Mouse (Mus musculus) liver, embryonic 18 days (tissue): ENCODE results near the gene 1700028K03Rik. TPM values are rescaled to one million over a fixed set of nuclear protein-coding genes. Genes with fewer than 3 reads are reported as not detected.

ENCODE experiments used
- polyA plus RNA-seq: library from polyadenylated mRNA; depleted of rRNA; stranded (reverse); fragments of >200 nt; gene quantifications from 2 replicates; pipeline ENCODE4 v1.2.3, GENCODE M21; 2012; rRNA removed

Gene 1700028K03Rik
- 0.01 TPM in 2 replicates for polyA plus RNA-seq

DNA sequence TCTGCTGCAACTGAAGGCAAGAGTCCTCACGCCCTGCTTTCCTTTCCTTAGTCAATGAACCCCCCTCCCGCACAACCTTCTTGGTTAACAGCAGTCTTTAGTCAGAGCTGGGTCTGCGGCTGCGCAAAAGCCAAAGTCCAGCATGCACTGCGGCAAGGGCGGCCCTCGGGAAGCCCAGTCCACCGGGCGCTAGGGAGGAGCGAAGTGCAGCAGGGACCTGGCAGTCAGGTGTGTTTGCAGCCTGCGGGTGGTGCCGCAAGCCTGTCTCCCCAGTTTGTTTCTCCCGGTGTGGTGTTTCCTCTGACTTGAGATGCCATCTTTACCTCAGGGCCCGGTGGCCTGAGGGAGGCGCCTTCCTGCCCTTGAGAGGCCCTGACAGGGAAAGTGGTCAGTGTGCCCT, at the start of gene 1700028K03Rik:
Gene 1700028K03Rik (plus strand): TSS at position 129 of the 400 bp plus-strand sequence.

DNA sequence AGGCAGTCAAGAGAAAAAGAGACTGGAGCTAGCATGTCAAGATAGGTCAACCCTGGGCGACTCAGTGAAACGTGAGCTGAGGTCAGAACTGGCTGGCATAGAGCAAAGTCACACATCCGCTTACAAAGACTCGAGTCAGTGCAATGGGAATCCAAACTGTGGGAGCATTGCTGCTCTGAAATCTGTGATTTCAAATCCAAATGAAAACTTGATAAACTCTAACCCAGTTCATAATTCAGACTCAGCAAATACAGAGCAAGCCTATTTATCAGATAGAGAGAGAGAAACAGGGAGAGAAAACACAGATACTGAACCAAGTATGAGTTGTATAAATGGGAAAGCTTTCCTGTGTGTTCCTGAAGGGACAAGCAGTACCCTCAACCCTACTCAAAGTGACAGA, 27.2 kb upstream of the 1700028K03Rik start, which contains the start of gene Gm42669:
Gene Gm42669 (plus strand): TSS at position 301 of the 400 bp plus-strand sequence.

GRCm38 (mm10) chr5:107597301-107598077, 63.0 kb downstream of the 1700028K03Rik start, which contains the start of the genes Rpap2 and Glmn:
Gene Rpap2, plus strand, starts transcription at chr5:107597373.
Gene Glmn, minus strand, starts transcription at chr5:107597888.

Other genes starting within 250 kb of the 1700028K03Rik start
- gene Tgfbr3, start 245.1 kb upstream of the 1700028K03Rik start, polyA plus RNA-seq, result 3.3 and 3.8 TPM in 2 replicates
- 0.52 and 0.56 TPM in 2 replicates for gene Brdt, start 203.6 kb upstream of the 1700028K03Rik start, polyA plus RNA-seq
- 0.06 and 0.07 TPM in 2 replicates for gene Ephx4, start 132.0 kb upstream of the 1700028K03Rik start, polyA plus RNA-seq
- gene Lpcat2b, start 103.2 kb upstream of the 1700028K03Rik start, polyA plus RNA-seq, result not detected in 2 replicates
- gene Btbd8, start 96.7 kb upstream of the 1700028K03Rik start, polyA plus RNA-seq, result 0.91 and 1.1 TPM in 2 replicates
- gene Gm42669, start 27.1 kb upstream of the 1700028K03Rik start, polyA plus RNA-seq, result 0.01 and 0.02 TPM in 2 replicates
- gene Rpap2, start 62.7 kb downstream of the 1700028K03Rik start, polyA plus RNA-seq, result 3.3 and 3.4 TPM in 2 replicates
- 2.4 and 2.7 TPM in 2 replicates for gene Glmn, start 63.2 kb downstream of the 1700028K03Rik start, polyA plus RNA-seq
- 3.9 and 6.0 TPM in 2 replicates for gene Gfi1, start 191.3 kb downstream of the 1700028K03Rik start, polyA plus RNA-seq